Comparison of ENCODE assay signal across 8 mouse cellular contexts in genomic region chrX:12089027-12089340, GRCm38 (mm10).
DNase-seq lines count a peak whose midpoint lies in the region; ATAC-seq and TF ChIP-seq lines count a peak whose summit lies in the region.

No protein-coding gene starts in this region.

- 6% methylated on average over 12 of the region's 13 CpGs for WGBS in heart, embryonic 11.5 days (ENCODE audit: insufficient replicate concordance)
- 4% methylated on average over 13 of the region's 13 CpGs for WGBS in forebrain, embryonic 16.5 days
- under 1% methylated on average over 12 of the region's 13 CpGs for WGBS in midbrain, embryonic 10.5 days

- ATAC-seq in heart, embryonic 11.5 days (replicated peaks; ENCODE audit: insufficient number of reproducible peaks, low FRiP score, low TSS enrichment) = no peak
- no peak for ATAC-seq in forebrain, embryonic 16.5 days

- peak overlapping the region; percentile 81; the same call in 1 of the 2 replicates for H3K9ac ChIP-seq in heart, embryonic 11.5 days (ENCODE audit: low read depth, low read length)
- 0 out of 2 replicates have a peak overlapping the region, but pooled peaks have one; percentile 32 for H3K9ac ChIP-seq in ES-Bruce4 (ENCODE audit: low read depth, poor library complexity, severe bottlenecking)
- peak overlapping the region; percentile 68 for H3K9ac ChIP-seq in forebrain, embryonic 16.5 days (replicated peaks; ENCODE audit: low read depth, low read length)

- no peak for DNase-seq in heart, adult 8-10 months (ENCODE audit: low spot score)
- no peak for DNase-seq in midbrain, embryonic 10.5 days (ENCODE audit: low spot score)
- DNase-seq in adrenal gland, postnatal 36 days = no peak
- no peak for DNase-seq in layer of hippocampus, postnatal 36 days
- DNase-seq in right cerebral cortex, postnatal 10 days (ENCODE audit: low spot score in 2 of 2) = no peak

- H3K4me1 ChIP-seq in heart, embryonic 11.5 days (ENCODE audit: control insufficient read depth, insufficient read depth, low read length) = peaks cover 29% of the 10 kb centered on the region
- no peaks in the 10 kb centered on the region for H3K4me1 ChIP-seq in ES-Bruce4 (ENCODE audit: control insufficient read depth, insufficient read depth, low read length)
- H3K4me1 ChIP-seq in forebrain, embryonic 16.5 days (replicated peaks; ENCODE audit: control insufficient read depth, insufficient read depth, low read length) = peaks cover 33% of the 10 kb centered on the region
- H3K4me1 ChIP-seq in midbrain, embryonic 10.5 days = peaks cover 79% of the 10 kb centered on the region

- TF ChIP-seq CTCF in ES-Bruce4 (IDR thresholded peaks at IDR 0.05; ENCODE audit: low read depth, low read length) = no peak

- no peak for TF ChIP-seq EP300 in ES-Bruce4 (IDR thresholded peaks at IDR 0.05; ENCODE audit: insufficient read depth, low read depth, low read length)

- H3K9me3 ChIP-seq in heart, embryonic 11.5 days (replicated peaks; ENCODE audit: control insufficient read depth, low read length) = no peaks in the 10 kb centered on the region
- no peaks in the 10 kb centered on the region for H3K9me3 ChIP-seq in ES-Bruce4 (replicated peaks; ENCODE audit: control insufficient read depth, insufficient read depth, low read length, poor library complexity, severe bottlenecking)
- H3K9me3 ChIP-seq in forebrain, embryonic 16.5 days (ENCODE audit: control insufficient read depth, low read length) = no peaks in the 10 kb centered on the region
- no peaks in the 10 kb centered on the region; the same call in 1 of the 2 replicates for H3K9me3 ChIP-seq in midbrain, embryonic 10.5 days (replicated peaks)

- no peaks in the 10 kb centered on the region for H3K36me3 ChIP-seq in heart, embryonic 11.5 days (ENCODE audit: control insufficient read depth, insufficient read depth, low read length)
- no peaks in the 10 kb centered on the region for H3K36me3 ChIP-seq in ES-Bruce4 (ENCODE audit: control insufficient read depth, insufficient read depth, low read length, poor library complexity, severe bottlenecking)
- no peaks in the 10 kb centered on the region for H3K36me3 ChIP-seq in forebrain, embryonic 16.5 days (ENCODE audit: control insufficient read depth, insufficient read depth)
- H3K36me3 ChIP-seq in midbrain, embryonic 10.5 days = no peaks in the 10 kb centered on the region

- peaks cover 67% of the 10 kb centered on the region for H3K27me3 ChIP-seq in heart, embryonic 11.5 days (ENCODE audit: control insufficient read depth, insufficient read depth, low read length)
- H3K27me3 ChIP-seq in ES-Bruce4 (ENCODE audit: control insufficient read depth, insufficient read depth, low read length, poor library complexity, severe bottlenecking) = peaks cover 32% of the 10 kb centered on the region
- H3K27me3 ChIP-seq in forebrain, embryonic 16.5 days (replicated peaks; ENCODE audit: control insufficient read depth, insufficient read depth, low read length) = peaks cover 15% of the 10 kb centered on the region; the same call in 1 of the 2 replicates
- peaks cover 100% of the 10 kb centered on the region for H3K27me3 ChIP-seq in midbrain, embryonic 10.5 days (ENCODE audit: low read depth, poor library complexity, severe bottlenecking)

- H3K27ac ChIP-seq in heart, embryonic 11.5 days (ENCODE audit: low read depth, low read length) = peak overlapping the region; percentile 95
- no peak overlapping the region for H3K27ac ChIP-seq in ES-Bruce4 (ENCODE audit: insufficient read depth, low read length)
- peak overlapping the region; percentile 95 for H3K27ac ChIP-seq in forebrain, embryonic 16.5 days (ENCODE audit: low read length)
- H3K27ac ChIP-seq in midbrain, embryonic 10.5 days (replicated peaks) = peak overlapping the region; percentile 91

- no peak for TF ChIP-seq POLR2A in ES-Bruce4 (IDR thresholded peaks at IDR 0.05; ENCODE audit: insufficient read depth, low read length)

- peak overlapping the region; percentile 53 for H3K4me3 ChIP-seq in heart, embryonic 11.5 days (ENCODE audit: low read depth, low read length)
- no peak overlapping the region for H3K4me3 ChIP-seq in ES-Bruce4 (ENCODE audit: low read depth, low read length)
- H3K4me3 ChIP-seq in forebrain, embryonic 16.5 days (replicated peaks; ENCODE audit: low read length) = peak overlapping the region; percentile 53
- peak overlapping the region; percentile 66 for H3K4me3 ChIP-seq in midbrain, embryonic 10.5 days

- H3K4me2 ChIP-seq in heart, embryonic 11.5 days = peak overlapping the region; percentile 84
- H3K4me2 ChIP-seq in forebrain, embryonic 16.5 days (ENCODE audit: low read length) = peak overlapping the region; percentile 80
